Mouse (Mus musculus): ENCODE measurements around the gene Pigq. TPM values are rescaled to one million over a fixed set of nuclear protein-coding genes. Genes with fewer than 3 reads are reported as not detected.

Gene Pigq
- polyA plus RNA-seq, 1 experiment from 2014 or later = 59.7 TPM

GRCm38 (mm10) chr17:25959630-25960467, 15.1 kb upstream of the Pigq start:
- no peak for ATAC-seq
- Histone ChIP-seq H3K27me3 (replicated peaks; ENCODE audit: control insufficient read depth, insufficient read depth, low read length) (no peaks in the 10 kb centered on the region), H3K4me3 (ENCODE audit: low read length) (no peak overlapping the region), H3K36me3 (ENCODE audit: control insufficient read depth, insufficient read depth, low read length) (0 out of 2 replicates have a peak, but pooled peaks cover 2% of the 10 kb centered on the region), H3K9me3 (ENCODE audit: control insufficient read depth, low read length) (no peaks in the 10 kb centered on the region), H3K4me2 (ENCODE audit: low read depth, low read length) (no peak overlapping the region), H3K4me1 (ENCODE audit: control insufficient read depth, insufficient read depth, low read length) (0 out of 2 replicates have a peak, but pooled peaks cover 3% of the 10 kb centered on the region), H3K27ac (ENCODE audit: low read length) (no peak overlapping the region), H3K9ac (ENCODE audit: low read depth, low read length) (no peak overlapping the region)
- WGBS = 94% methylated on average over 23 of the region's 23 CpGs

GRCm38 (mm10) chr17:25958771-25959494, 14.2 kb upstream of the Pigq start:
- Histone ChIP-seq H3K9me3 (ENCODE audit: control insufficient read depth, low read length) (no peaks in the 10 kb centered on the region), H3K27ac (ENCODE audit: low read length) (no peak overlapping the region), H3K4me2 (ENCODE audit: low read depth, low read length) (no peak overlapping the region), H3K4me1 (ENCODE audit: control insufficient read depth, insufficient read depth, low read length) (no peaks in the 10 kb centered on the region), H3K36me3 (ENCODE audit: control insufficient read depth, insufficient read depth, low read length) (0 out of 2 replicates have a peak, but pooled peaks cover 2% of the 10 kb centered on the region), H3K4me3 (ENCODE audit: low read length) (no peak overlapping the region), H3K27me3 (replicated peaks; ENCODE audit: control insufficient read depth, insufficient read depth, low read length) (no peaks in the 10 kb centered on the region), H3K9ac (ENCODE audit: low read depth, low read length) (no peak overlapping the region)
- ATAC-seq = no peak
- 93% methylated on average over 11 of the region's 11 CpGs for WGBS

GRCm38 (mm10) chr17:25957586-25958051, 12.9 kb upstream of the Pigq start:
- Histone ChIP-seq H3K9ac (ENCODE audit: low read depth, low read length) (no peak overlapping the region), H3K4me1 (ENCODE audit: control insufficient read depth, insufficient read depth, low read length) (no peaks in the 10 kb centered on the region), H3K27ac (ENCODE audit: low read length) (no peak overlapping the region), H3K4me2 (ENCODE audit: low read depth, low read length) (no peak overlapping the region), H3K27me3 (replicated peaks; ENCODE audit: control insufficient read depth, insufficient read depth, low read length) (peaks cover 11% of the 10 kb centered on the region), H3K36me3 (ENCODE audit: control insufficient read depth, insufficient read depth, low read length) (0 out of 2 replicates have a peak, but pooled peaks cover under 1% of the 10 kb centered on the region), H3K4me3 (ENCODE audit: low read length) (no peak overlapping the region), H3K9me3 (ENCODE audit: control insufficient read depth, low read length) (no peaks in the 10 kb centered on the region)
- no peak for ATAC-seq
- 84% methylated on average over 14 of the region's 14 CpGs for WGBS

- H3K4me3 ChIP-seq (ENCODE audit: low read length) = no peak overlapping the region
- H3K4me2 ChIP-seq (ENCODE audit: low read depth, low read length) = no peak overlapping the region
- H3K9me3 ChIP-seq (ENCODE audit: control insufficient read depth, low read length) = no peaks in the 10 kb centered on the region
- peaks cover 5% of the 10 kb centered on the region; the same call in 1 of the 2 replicates for H3K4me1 ChIP-seq (ENCODE audit: control insufficient read depth, insufficient read depth, low read length)
- no peak overlapping the region for H3K27ac ChIP-seq (ENCODE audit: low read length)
- H3K36me3 ChIP-seq (ENCODE audit: control insufficient read depth, insufficient read depth, low read length) = no peaks in the 10 kb centered on the region
- peaks cover 21% of the 10 kb centered on the region for H3K27me3 ChIP-seq (replicated peaks; ENCODE audit: control insufficient read depth, insufficient read depth, low read length)
- H3K9ac ChIP-seq (ENCODE audit: low read depth, low read length) = no peak overlapping the region
- WGBS = 86% methylated on average over 7 of the region's 7 CpGs
- ATAC-seq = no peak
Observed at GRCm38 (mm10) chr17:25956631-25957030, 11.9 kb upstream of the Pigq start.

- Histone ChIP-seq H3K4me1 (ENCODE audit: control insufficient read depth, insufficient read depth, low read length) (peaks cover 5% of the 10 kb centered on the region; the same call in 1 of the 2 replicates), H3K9ac (ENCODE audit: low read depth, low read length) (no peak overlapping the region), H3K4me2 (ENCODE audit: low read depth, low read length) (no peak overlapping the region), H3K4me3 (ENCODE audit: low read length) (no peak overlapping the region), H3K36me3 (ENCODE audit: control insufficient read depth, insufficient read depth, low read length) (no peaks in the 10 kb centered on the region), H3K27me3 (replicated peaks; ENCODE audit: control insufficient read depth, insufficient read depth, low read length) (peaks cover 25% of the 10 kb centered on the region), H3K9me3 (ENCODE audit: control insufficient read depth, low read length) (no peaks in the 10 kb centered on the region), H3K27ac (ENCODE audit: low read length) (no peak overlapping the region)
- ATAC-seq = no peak
- 71% methylated on average over 7 of the region's 7 CpGs for WGBS
Observed at GRCm38 (mm10) chr17:25956201-25956600, 11.5 kb upstream of the Pigq start.

- Histone ChIP-seq H3K4me3 (ENCODE audit: low read length) (no peak overlapping the region), H3K9ac (ENCODE audit: low read depth, low read length) (no peak overlapping the region), H3K9me3 (ENCODE audit: control insufficient read depth, low read length) (no peaks in the 10 kb centered on the region), H3K27ac (ENCODE audit: low read length) (no peak overlapping the region), H3K27me3 (replicated peaks; ENCODE audit: control insufficient read depth, insufficient read depth, low read length) (peaks cover 30% of the 10 kb centered on the region), H3K4me2 (ENCODE audit: low read depth, low read length) (no peak overlapping the region), H3K36me3 (ENCODE audit: control insufficient read depth, insufficient read depth, low read length) (no peaks in the 10 kb centered on the region), H3K4me1 (ENCODE audit: control insufficient read depth, insufficient read depth, low read length) (peaks cover 5% of the 10 kb centered on the region; the same call in 1 of the 2 replicates)
- no peak for ATAC-seq
- 46% methylated on average over 3 of the region's 3 CpGs for WGBS
Observed at GRCm38 (mm10) chr17:25955736-25956135, 11.0 kb upstream of the Pigq start.

- ATAC-seq = no peak
- no peak overlapping the region for H3K9ac ChIP-seq (ENCODE audit: low read depth, low read length)
- H3K27me3 ChIP-seq (replicated peaks; ENCODE audit: control insufficient read depth, insufficient read depth, low read length) = peaks cover 38% of the 10 kb centered on the region
- H3K4me3 ChIP-seq (ENCODE audit: low read length) = no peak overlapping the region
- 86% methylated on average over 1 of the region's 2 CpGs for WGBS
- H3K4me2 ChIP-seq (ENCODE audit: low read depth, low read length) = no peak overlapping the region
- peaks cover 5% of the 10 kb centered on the region; the same call in 1 of the 2 replicates for H3K4me1 ChIP-seq (ENCODE audit: control insufficient read depth, insufficient read depth, low read length)
- no peaks in the 10 kb centered on the region for H3K9me3 ChIP-seq (ENCODE audit: control insufficient read depth, low read length)
- no peaks in the 10 kb centered on the region for H3K36me3 ChIP-seq (ENCODE audit: control insufficient read depth, insufficient read depth, low read length)
- H3K27ac ChIP-seq (ENCODE audit: low read length) = no peak overlapping the region
Observed at GRCm38 (mm10) chr17:25954671-25955070, 9.9 kb upstream of the Pigq start.

- Histone ChIP-seq H3K4me1 (ENCODE audit: control insufficient read depth, insufficient read depth, low read length) (peaks cover 5% of the 10 kb centered on the region; the same call in 1 of the 2 replicates), H3K27me3 (replicated peaks; ENCODE audit: control insufficient read depth, insufficient read depth, low read length) (peaks cover 38% of the 10 kb centered on the region), H3K27ac (ENCODE audit: low read length) (no peak overlapping the region), H3K36me3 (ENCODE audit: control insufficient read depth, insufficient read depth, low read length) (no peaks in the 10 kb centered on the region), H3K9me3 (ENCODE audit: control insufficient read depth, low read length) (no peaks in the 10 kb centered on the region), H3K4me2 (ENCODE audit: low read depth, low read length) (no peak overlapping the region), H3K9ac (ENCODE audit: low read depth, low read length) (no peak overlapping the region), H3K4me3 (ENCODE audit: low read length) (no peak overlapping the region)
- 78% methylated on average over 5 of the region's 5 CpGs for WGBS
- ATAC-seq = no peak
Observed at GRCm38 (mm10) chr17:25953161-25953560, 8.4 kb upstream of the Pigq start.
